Mouse (Mus musculus): ENCODE data around the gene Gipc3. TPM values are rescaled to one million over a fixed set of nuclear protein-coding genes. Genes with fewer than 3 reads are reported as not detected.
A peak's percentile ranks its signal among the peaks of the same experiment; 100 is the strongest.

Gene Gipc3
- polyA plus RNA-seq, 1 experiment: not detected

- no peaks in the 10 kb centered on the region for H3K4me1 ChIP-seq (ENCODE audit: control insufficient read depth, insufficient read depth, low read length)
- no peak overlapping the region for H3K27ac ChIP-seq (ENCODE audit: control insufficient read depth, insufficient read depth, low read depth, low read length, poor library complexity)
- 85% methylated on average over 4 of the region's 4 CpGs for WGBS
- TF ChIP-seq POLR2A (IDR thresholded peaks at IDR 0.05; ENCODE audit: borderline replicate concordance, control insufficient read depth, low read depth, low read length) (no peak), CTCF (IDR thresholded peaks at IDR 0.05; ENCODE audit: control insufficient read depth, insufficient read depth, low read length) (no peak)
- no peak overlapping the region for H3K4me3 ChIP-seq (replicated peaks; ENCODE audit: control insufficient read depth, low read depth, low read length)
Observed at GRCm38 (mm10) chr10:81336558-81336957, 6.5 kb downstream of the Gipc3 start.

- Histone ChIP-seq H3K4me3 (replicated peaks; ENCODE audit: control insufficient read depth, low read depth, low read length) (no peak overlapping the region), H3K27ac (ENCODE audit: control insufficient read depth, insufficient read depth, low read depth, low read length, poor library complexity) (no peak overlapping the region), H3K4me1 (ENCODE audit: control insufficient read depth, insufficient read depth, low read length) (no peaks in the 10 kb centered on the region; the same call in 1 of the 2 replicates)
- WGBS: 85% methylated on average over 19 of the region's 19 CpGs
- TF ChIP-seq CTCF (IDR thresholded peaks at IDR 0.05; ENCODE audit: control insufficient read depth, insufficient read depth, low read length) (no peak), POLR2A (IDR thresholded peaks at IDR 0.05; ENCODE audit: borderline replicate concordance, control insufficient read depth, low read depth, low read length) (no peak)
Observed at GRCm38 (mm10) chr10:81335393-81336340, 7.4 kb downstream of the Gipc3 start.

- 91% methylated on average over 11 of the region's 11 CpGs for WGBS
- no peak overlapping the region for H3K27ac ChIP-seq (ENCODE audit: control insufficient read depth, insufficient read depth, low read depth, low read length, poor library complexity)
- peaks cover 4% of the 10 kb centered on the region; the same call in 1 of the 2 replicates for H3K4me1 ChIP-seq (ENCODE audit: control insufficient read depth, insufficient read depth, low read length)
- no peak overlapping the region for H3K4me3 ChIP-seq (replicated peaks; ENCODE audit: control insufficient read depth, low read depth, low read length)
- TF ChIP-seq CTCF (IDR thresholded peaks at IDR 0.05; ENCODE audit: control insufficient read depth, insufficient read depth, low read length) (no peak), POLR2A (IDR thresholded peaks at IDR 0.05; ENCODE audit: borderline replicate concordance, control insufficient read depth, low read depth, low read length) (no peak)
Observed at GRCm38 (mm10) chr10:81334324-81334723, 8.7 kb downstream of the Gipc3 start.

- Histone ChIP-seq H3K4me1 (ENCODE audit: control insufficient read depth, insufficient read depth, low read length) (peaks cover 6% of the 10 kb centered on the region; the same call in 1 of the 2 replicates), H3K4me3 (replicated peaks; ENCODE audit: control insufficient read depth, low read depth, low read length) (no peak overlapping the region), H3K27ac (ENCODE audit: control insufficient read depth, insufficient read depth, low read depth, low read length, poor library complexity) (no peak overlapping the region)
- WGBS: 95% methylated on average over 29 of the region's 29 CpGs
- TF ChIP-seq POLR2A (IDR thresholded peaks at IDR 0.05; ENCODE audit: borderline replicate concordance, control insufficient read depth, low read depth, low read length): no peak
- TF ChIP-seq CTCF (IDR thresholded peaks at IDR 0.05; ENCODE audit: control insufficient read depth, insufficient read depth, low read length): no peak
Observed at GRCm38 (mm10) chr10:81332277-81332676, 10.8 kb downstream of the Gipc3 start.

- TF ChIP-seq CTCF (IDR thresholded peaks at IDR 0.05; ENCODE audit: control insufficient read depth, insufficient read depth, low read length) (no peak), POLR2A (IDR thresholded peaks at IDR 0.05; ENCODE audit: borderline replicate concordance, control insufficient read depth, low read depth, low read length) (no peak)
- Histone ChIP-seq H3K4me3 (replicated peaks; ENCODE audit: control insufficient read depth, low read depth, low read length) (no peak overlapping the region), H3K27ac (ENCODE audit: control insufficient read depth, insufficient read depth, low read depth, low read length, poor library complexity) (peak overlapping the region; percentile 69), H3K4me1 (ENCODE audit: control insufficient read depth, insufficient read depth, low read length) (peaks cover 6% of the 10 kb centered on the region; the same call in 1 of the 2 replicates)
- 53% methylated on average over 4 of the region's 4 CpGs for WGBS
Observed at GRCm38 (mm10) chr10:81330007-81330406, 13.1 kb downstream of the Gipc3 start.

GRCm38 (mm10) chr10:81329194-81329975 is 13.7 kb downstream of the Gipc3 start:
- 0 out of 2 replicates have a peak, but pooled peaks have one; percentile 19 for TF ChIP-seq POLR2A (IDR thresholded peaks at IDR 0.05; ENCODE audit: borderline replicate concordance, control insufficient read depth, low read depth, low read length)
- no peak for TF ChIP-seq CTCF (IDR thresholded peaks at IDR 0.05; ENCODE audit: control insufficient read depth, insufficient read depth, low read length)
- H3K4me1 ChIP-seq (ENCODE audit: control insufficient read depth, insufficient read depth, low read length): peaks cover 6% of the 10 kb centered on the region; the same call in 1 of the 2 replicates
- H3K27ac ChIP-seq (ENCODE audit: control insufficient read depth, insufficient read depth, low read depth, low read length, poor library complexity): peak overlapping the region; percentile 69
- WGBS: 23% methylated on average over 10 of the region's 10 CpGs
- peak overlapping the region; percentile 37 for H3K4me3 ChIP-seq (replicated peaks; ENCODE audit: control insufficient read depth, low read depth, low read length)

GRCm38 (mm10) chr10:81328386-81328785 is 14.7 kb downstream of the Gipc3 start, which contains the start of gene Tbxa2r:
Gene Tbxa2r, plus strand, starts transcription at chr10:81328731.
- TF ChIP-seq POLR2A (IDR thresholded peaks at IDR 0.05; ENCODE audit: borderline replicate concordance, control insufficient read depth, low read depth, low read length): peak; percentile 36; the same call in 1 of the 2 replicates
- no peak for TF ChIP-seq CTCF (IDR thresholded peaks at IDR 0.05; ENCODE audit: control insufficient read depth, insufficient read depth, low read length)
- Histone ChIP-seq H3K4me3 (replicated peaks; ENCODE audit: control insufficient read depth, low read depth, low read length) (peak within 1 kb of the TSS; percentile 37), H3K27ac (ENCODE audit: control insufficient read depth, insufficient read depth, low read depth, low read length, poor library complexity) (peak within 1 kb of the TSS; percentile 69), H3K4me1 (ENCODE audit: control insufficient read depth, insufficient read depth, low read length) (peaks cover 6% of the 10 kb centered on the region; the same call in 1 of the 2 replicates)
- WGBS: 14% methylated on average over 10 of the region's 10 CpGs
